Mouse (Mus musculus): ENCODE data around the gene Eya3. TPM values are rescaled to one million over a fixed set of nuclear protein-coding genes. Genes with fewer than 3 reads are reported as not detected.

The Eya3 gene
- 19.6 and 44.2 TPM in 2 replicates for polyA plus RNA-seq (2012; rRNA removed; ENCODE audit: low replicate concordance)

GRCm38 (mm10) chr4:132638461-132639190 lies at the start of gene Eya3:
Gene Eya3, plus strand, starts transcription at chr4:132638987.

GRCm38 (mm10) chr4:132732148-132732684 lies 93.4 kb downstream of the Eya3 start, which contains the start of gene Xkr8:
Gene Xkr8, minus strand, starts transcription at chr4:132732546.

GRCm38 (mm10) chr4:132756974-132757373 lies 118.2 kb downstream of the Eya3 start, which contains the start of gene Smpdl3b:
Gene Smpdl3b, minus strand, starts transcription at chr4:132757252.

GRCm38 (mm10) chr4:132767914-132768876 lies 129.4 kb downstream of the Eya3 start, which contains the start of gene Rpa2:
Gene Rpa2, plus strand, starts transcription at chr4:132768332.

Other genes starting within 250 kb of the Eya3 start
- 6.6 and 7.6 TPM in 2 replicates for gene Phactr4, start 216.5 kb upstream of the Eya3 start, polyA plus RNA-seq (2012; rRNA removed; ENCODE audit: low replicate concordance)
- gene Med18, start 175.1 kb upstream of the Eya3 start, polyA plus RNA-seq (2012; rRNA removed; ENCODE audit: low replicate concordance) = 3.0 and 3.6 TPM in 2 replicates
- gene Sesn2, start 128.5 kb upstream of the Eya3 start, polyA plus RNA-seq (2012; rRNA removed; ENCODE audit: low replicate concordance) = 10.1 and 11.3 TPM in 2 replicates
- 45.7 and 46.9 TPM in 2 replicates for gene Atpif1, start 105.3 kb upstream of the Eya3 start, polyA plus RNA-seq (2012; rRNA removed; ENCODE audit: low replicate concordance)
- gene Dnajc8, start 103.4 kb upstream of the Eya3 start, polyA plus RNA-seq (2012; rRNA removed; ENCODE audit: low replicate concordance) = 15.3 and 29.4 TPM in 2 replicates
- gene Ptafr, start 74.9 kb upstream of the Eya3 start, polyA plus RNA-seq (2012; rRNA removed; ENCODE audit: low replicate concordance) = 23.8 and 35.8 TPM in 2 replicates
- gene Xkr8, start 93.6 kb downstream of the Eya3 start, polyA plus RNA-seq (2012; rRNA removed; ENCODE audit: low replicate concordance) = 8.1 and 8.8 TPM in 2 replicates
- gene Smpdl3b, start 118.3 kb downstream of the Eya3 start, polyA plus RNA-seq (2012; rRNA removed; ENCODE audit: low replicate concordance) = 4.0 and 5.0 TPM in 2 replicates
- gene Rpa2, start 129.3 kb downstream of the Eya3 start, polyA plus RNA-seq (2012; rRNA removed; ENCODE audit: low replicate concordance) = 11.9 and 12.8 TPM in 2 replicates
- 25.2 and 27.1 TPM in 2 replicates for gene Themis2, start 157.4 kb downstream of the Eya3 start, polyA plus RNA-seq (2012; rRNA removed; ENCODE audit: low replicate concordance)
- 22.5 and 31.9 TPM in 2 replicates for gene Ppp1r8, start 204.2 kb downstream of the Eya3 start, polyA plus RNA-seq (2012; rRNA removed; ENCODE audit: low replicate concordance)
- gene Stx12, start 245.5 kb downstream of the Eya3 start, polyA plus RNA-seq (2012; rRNA removed; ENCODE audit: low replicate concordance) = 13.1 and 22.5 TPM in 2 replicates